Mouse (Mus musculus): ENCODE results near the gene Htt. TPM values are rescaled to one million over a fixed set of nuclear protein-coding genes. Genes with fewer than 3 reads are reported as not detected.

The Htt gene
- 3.5 and 3.8 TPM in 2 replicates for polyA plus RNA-seq (2012)

GRCm38 (mm10) chr5:34761509-34761908 lies at the start of gene Htt:
Gene Htt, plus strand, starts transcription at chr5:34761740.

GRCm38 (mm10) chr5:34907910-34908725 lies 146.6 kb downstream of the Htt start, which contains the start of gene Msantd1:
Gene Msantd1, plus strand, starts transcription at chr5:34908012.

GRCm38 (mm10) chr5:34948861-34949760 lies 187.6 kb downstream of the Htt start, which contains the start of gene Rgs12:
Gene Rgs12, plus strand, starts transcription at chr5:34949445.

Other genes starting within 250 kb of the Htt start
- 11.3 and 16.4 TPM in 2 replicates for gene Tnip2, start 247.7 kb upstream of the Htt start, polyA plus RNA-seq (2012)
- gene Sh3bp2, start 235.9 kb upstream of the Htt start, polyA plus RNA-seq (2012), result 20.6 and 30.0 TPM in 2 replicates
- gene Add1, start 188.1 kb upstream of the Htt start, polyA plus RNA-seq (2012), result 253 and 289 TPM in 2 replicates
- gene Mfsd10, start 124.5 kb upstream of the Htt start, polyA plus RNA-seq (2012), result 482 and 553 TPM in 2 replicates
- 28.7 and 40.5 TPM in 2 replicates for gene Nop14, start 101.6 kb upstream of the Htt start, polyA plus RNA-seq (2012)
- 0.59 and 1.1 TPM in 2 replicates for gene Grk4, start 101.4 kb upstream of the Htt start, polyA plus RNA-seq (2012)
- 1.5 and 4.3 TPM in 2 replicates for gene Msantd1, start 146.3 kb downstream of the Htt start, polyA plus RNA-seq (2012)
- 20.8 and 29.4 TPM in 2 replicates for gene Rgs12, start 187.7 kb downstream of the Htt start, polyA plus RNA-seq (2012)